Mouse (Mus musculus) CH12F3 (cell line): Measurements from ENCODE around the gene Slc38a10.

Experiments
- in situ Hi-C: fragments of 300-500 bp; cut with MboI; formaldehyde crosslinking; loops from 2 replicates; pipeline ENCODE4 v1.14.3; 2020; ENCODE audit warnings: low sequenced_read_pairs

The Slc38a10 gene

GRCm38 (mm10) chr11:120179374-120179773, 28.2 kb upstream of the Slc38a10 start:
- in situ Hi-C loops = no loop called here

- in situ Hi-C loops = no loop called here
Measured at GRCm38 (mm10) chr11:120175948-120176347, 24.8 kb upstream of the Slc38a10 start.

- in situ Hi-C loops = no loop called here
Measured at GRCm38 (mm10) chr11:120173213-120173612, 22.1 kb upstream of the Slc38a10 start.

GRCm38 (mm10) chr11:120171168-120171567, 20.0 kb upstream of the Slc38a10 start:
- in situ Hi-C loops = no loop called here

GRCm38 (mm10) chr11:120169208-120169992, 18.3 kb upstream of the Slc38a10 start:
- in situ Hi-C loops = no loop called here

- in situ Hi-C loops = no loop called here
Measured at GRCm38 (mm10) chr11:120168516-120168915, 17.4 kb upstream of the Slc38a10 start.

- in situ Hi-C loops = no loop called here
Measured at GRCm38 (mm10) chr11:120167921-120168356, 16.8 kb upstream of the Slc38a10 start.

- in situ Hi-C loops = no loop called here
Measured at GRCm38 (mm10) chr11:120167059-120167458, 15.9 kb upstream of the Slc38a10 start.

- in situ Hi-C loops = no loop called here
Measured at GRCm38 (mm10) chr11:120164471-120165261, 13.5 kb upstream of the Slc38a10 start.

GRCm38 (mm10) chr11:120164028-120164427, 12.9 kb upstream of the Slc38a10 start:
- in situ Hi-C loops = no loop called here

- in situ Hi-C loops = no loop called here
Measured at GRCm38 (mm10) chr11:120163207-120163606, 12.1 kb upstream of the Slc38a10 start.

GRCm38 (mm10) chr11:120161245-120161644, 10.1 kb upstream of the Slc38a10 start:
- in situ Hi-C loops = no loop called here

GRCm38 (mm10) chr11:120160478-120160877, 9.3 kb upstream of the Slc38a10 start:
- in situ Hi-C loops = no loop called here

GRCm38 (mm10) chr11:120159653-120160052, 8.5 kb upstream of the Slc38a10 start:
- in situ Hi-C loops = no loop called here

GRCm38 (mm10) chr11:120158828-120159227, 7.7 kb upstream of the Slc38a10 start:
- in situ Hi-C loops = no loop called here

GRCm38 (mm10) chr11:120150440-120151112, 570 bp downstream of the Slc38a10 start:
- in situ Hi-C loops = no loop called here

- in situ Hi-C loops = no loop called here
Measured at GRCm38 (mm10) chr11:120149510-120150200, 1.5 kb downstream of the Slc38a10 start.

- in situ Hi-C loops = no loop called here
Measured at GRCm38 (mm10) chr11:120148201-120148855, 2.8 kb downstream of the Slc38a10 start.

GRCm38 (mm10) chr11:120143708-120144497, 7.2 kb downstream of the Slc38a10 start:
- in situ Hi-C loops = no loop called here
